Mouse (Mus musculus) heart, adult 18-20 months (tissue): ENCODE measurements around the gene Fh1. TPM values are rescaled to one million over a fixed set of nuclear protein-coding genes. Genes with fewer than 3 reads are reported as not detected.

Experiments
- DNase-seq, 2 experiments: peaks; one replicate each; pipeline ENCODE4 v3.0.0; 2021 to 2022; ENCODE audit warnings: mixed read lengths in 1 of 2
- total RNA-seq, 2 experiments: library from RNA; stranded (reverse); gene quantifications; 2 replicates each; pipeline ENCODE4 v1.2.3; 2021

Fh1 gene
- total RNA-seq, 2 experiments from 2014 or later = 574 to 599 TPM

- no peak for DNase-seq
These were observed 1.8 kb downstream of the Fh1 start for GRCm38 (mm10) chr1:175623656-175624055.

GRCm38 (mm10) chr1:175619814-175620431, 5.5 kb downstream of the Fh1 start, which contains the start of gene Kmo:
Gene Kmo, plus strand, starts transcription at chr1:175620381.
- DNase-seq = no peak

GRCm38 (mm10) chr1:175614992-175615391, 10.4 kb downstream of the Fh1 start:
- DNase-seq = no peak

GRCm38 (mm10) chr1:175608708-175609107, 16.7 kb downstream of the Fh1 start:
- no peak for DNase-seq

GRCm38 (mm10) chr1:175607838-175608585, 17.4 kb downstream of the Fh1 start:
- no peak for DNase-seq

GRCm38 (mm10) chr1:175607308-175607707, 18.1 kb downstream of the Fh1 start:
- DNase-seq = no peak

- DNase-seq = no peak
These were observed 22.0 kb downstream of the Fh1 start for GRCm38 (mm10) chr1:175603390-175603789.

- no peak for DNase-seq
These were observed 23.2 kb downstream of the Fh1 start for GRCm38 (mm10) chr1:175602231-175602630.

GRCm38 (mm10) chr1:175592832-175593231, 32.6 kb downstream of the Fh1 start:
- DNase-seq = no peak

- no peak for DNase-seq
These were observed 38.8 kb downstream of the Fh1 start for GRCm38 (mm10) chr1:175586656-175587055.

- no peak for DNase-seq
These were observed 40.2 kb downstream of the Fh1 start for GRCm38 (mm10) chr1:175585267-175585666.

- DNase-seq = no peak
These were observed 42.6 kb downstream of the Fh1 start for GRCm38 (mm10) chr1:175582799-175583198.

- DNase-seq = no peak
These were observed 45.1 kb downstream of the Fh1 start for GRCm38 (mm10) chr1:175580346-175580745.

GRCm38 (mm10) chr1:175579598-175580235, 45.7 kb downstream of the Fh1 start:
- DNase-seq = no peak

GRCm38 (mm10) chr1:175578425-175579096, 46.9 kb downstream of the Fh1 start:
- DNase-seq = no peak

GRCm38 (mm10) chr1:175574129-175574528, 51.3 kb downstream of the Fh1 start:
- DNase-seq = no peak

GRCm38 (mm10) chr1:175565579-175566103, 59.8 kb downstream of the Fh1 start:
- no peak for DNase-seq

GRCm38 (mm10) chr1:175564321-175564720, 61.1 kb downstream of the Fh1 start:
- DNase-seq = no peak

GRCm38 (mm10) chr1:175562379-175562778, 63.1 kb downstream of the Fh1 start:
- no peak for DNase-seq

GRCm38 (mm10) chr1:175561806-175562205, 63.6 kb downstream of the Fh1 start:
- no peak for DNase-seq

- no peak for DNase-seq
These were observed 70.8 kb downstream of the Fh1 start for GRCm38 (mm10) chr1:175554641-175555040.

GRCm38 (mm10) chr1:175552474-175552873, 73.0 kb downstream of the Fh1 start:
- DNase-seq = no peak
